8 mouse cellular contexts compared by ENCODE assay signal in genomic region chr11:118742762-118743161, GRCm38 (mm10).
A peak's percentile ranks its signal among the peaks of the same experiment; 100 is the strongest.
DNase-seq lines count a peak whose midpoint lies in the region; ATAC-seq and TF ChIP-seq lines count a peak whose summit lies in the region.

No protein-coding gene starts in this region.

- 12% methylated on average over 3 of the region's 3 CpGs for WGBS in lung, adult 2 months

- no peak overlapping the region for H3K27ac ChIP-seq in gastrocnemius, adult 2 months

- TF ChIP-seq POLR2A in lung, adult 2 months (IDR thresholded peaks at IDR 0.05; ENCODE audit: borderline replicate concordance, extremely low read depth, low read depth, low read length), result no peak

- intact Hi-C loops in gastrocnemius, adult 2 months (cut with DNase I), result loop anchor here (5.0 to 10.0 kb wide), 2 partner anchors 232 to 235 kb away; no protein-coding TSS in a partner anchor

- 0 out of 2 replicates have a peak, but pooled peaks have one; percentile 32 for ATAC-seq in erythroid progenitor cell, adult 5-6 weeks (replicated peaks; ENCODE audit: low FRiP score, poor library complexity, severe bottlenecking)
- peak; percentile 55; the same call in 1 of the 2 replicates for ATAC-seq in megakaryocyte, adult 5-6 weeks (ENCODE audit: poor library complexity, severe bottlenecking)
- no peak for ATAC-seq in erythroblast, adult 5-6 weeks (replicated peaks; ENCODE audit: low FRiP score, poor library complexity, severe bottlenecking)

- no peaks in the 10 kb centered on the region for H3K4me1 ChIP-seq in lung, adult 2 months (ENCODE audit: control insufficient read depth, insufficient read depth, low read length)

- DNase-seq in gastrocnemius, adult 2 months, result peak; percentile 34
- DNase-seq in gastrocnemius, postnatal 10 days, result no peak
- DNase-seq in lung, adult 2 months, result peak; percentile 15
- no peak for DNase-seq in lung, postnatal 25 days (ENCODE audit: low spot score)
- DNase-seq in adrenal gland, postnatal 10 days, result peak; percentile 52

- H3K4me3 ChIP-seq in gastrocnemius, adult 2 months, result no peak overlapping the region
- no peak overlapping the region for H3K4me3 ChIP-seq in lung, adult 2 months (replicated peaks; ENCODE audit: extremely low read depth, low read depth, low read length)

- peak; percentile 70 for TF ChIP-seq CTCF in gastrocnemius, adult 2 months (IDR thresholded peaks at IDR 0.05)
- peak; percentile 73 for TF ChIP-seq CTCF in lung, adult 2 months (IDR thresholded peaks at IDR 0.05; ENCODE audit: insufficient read depth, low read length)

Comparison
In these comparisons a context has a peak if more than half of its experiments do, and no peak if none do; other contexts are left out.
1. DNase-seq: peak in gastrocnemius, adult 2 months (single experiment), lung, adult 2 months (single experiment) and adrenal gland, postnatal 10 days (single experiment); none in gastrocnemius, postnatal 10 days (single experiment) and lung, postnatal 25 days (single experiment).